Mouse (Mus musculus): ENCODE data around the gene Lin37. TPM values are rescaled to one million over a fixed set of nuclear protein-coding genes. Genes with fewer than 3 reads are reported as not detected.

The Lin37 gene
- polyA plus RNA-seq, 1 experiment from 2014 or later, result 46.2 TPM

DNA sequence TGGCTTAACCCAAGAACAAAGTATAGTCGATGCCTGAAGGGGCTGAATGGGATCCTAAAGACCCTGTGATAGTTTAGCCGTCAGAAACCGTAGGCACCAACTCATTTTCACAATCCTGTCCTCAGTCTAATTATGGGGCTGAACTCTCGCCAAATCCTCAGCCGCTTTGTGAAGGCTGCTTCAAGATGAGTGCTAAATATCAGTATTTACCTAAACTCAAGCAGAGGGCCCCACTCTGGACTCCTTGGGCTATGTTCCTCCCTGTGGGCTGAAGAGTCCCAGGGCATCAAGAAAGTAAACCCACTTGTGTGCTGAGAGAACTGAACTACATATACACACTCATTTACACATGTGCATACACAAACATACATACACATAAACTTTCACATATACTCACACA is 37.2 kb upstream of the Lin37 start:
- Histone ChIP-seq H3K4me1 (ENCODE audit: control insufficient read depth, insufficient read depth, low read length) (no peaks in the 10 kb centered on the region), H3K27me3 (ENCODE audit: control insufficient read depth, insufficient read depth, low read length) (no peaks in the 10 kb centered on the region), H3K36me3 (ENCODE audit: control insufficient read depth, insufficient read depth, low read length) (no peaks in the 10 kb centered on the region), H3K9ac (ENCODE audit: low read length) (no peak overlapping the region), H3K4me2 (ENCODE audit: low read depth) (no peak overlapping the region), H3K4me3 (ENCODE audit: low read depth, low read length) (no peak overlapping the region), H3K9me3 (ENCODE audit: control insufficient read depth, low read length) (no peaks in the 10 kb centered on the region), H3K27ac (ENCODE audit: low read depth, low read length) (no peak overlapping the region)
- DNase-seq (ENCODE audit: low spot score) (no peak), ATAC-seq (ENCODE audit: insufficient read depth, low FRiP score, low TSS enrichment) (no peak)
- WGBS, result 88% methylated on average over 5 of the region's 5 CpGs

DNA sequence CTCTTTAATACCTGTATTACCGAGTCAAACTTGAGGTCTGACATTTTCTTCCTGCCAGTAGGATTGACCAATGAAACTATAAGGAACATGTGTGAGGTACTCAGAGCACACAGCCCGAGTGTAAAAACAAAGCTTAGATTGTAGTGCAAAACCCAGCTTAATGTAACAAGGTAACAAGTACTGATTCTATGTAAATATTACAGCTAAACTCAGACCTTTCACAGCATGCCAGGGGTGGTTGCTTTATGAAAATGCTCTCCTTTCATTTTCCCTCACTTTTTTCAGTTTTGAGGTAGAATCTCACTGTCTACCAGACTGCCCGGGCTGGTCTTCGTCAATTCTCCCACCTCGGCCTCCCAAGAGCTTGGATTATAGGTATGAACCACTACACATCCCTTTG is 36.5 kb upstream of the Lin37 start:
- H3K36me3 ChIP-seq (ENCODE audit: control insufficient read depth, insufficient read depth, low read length), result no peaks in the 10 kb centered on the region
- no peaks in the 10 kb centered on the region for H3K4me1 ChIP-seq (ENCODE audit: control insufficient read depth, insufficient read depth, low read length)
- WGBS, result 84% methylated on average over 5 of the region's 5 CpGs
- DNase-seq (ENCODE audit: low spot score), result no peak
- no peak overlapping the region for H3K27ac ChIP-seq (ENCODE audit: low read depth, low read length)
- no peak overlapping the region for H3K9ac ChIP-seq (ENCODE audit: low read length)
- no peaks in the 10 kb centered on the region for H3K27me3 ChIP-seq (ENCODE audit: control insufficient read depth, insufficient read depth, low read length)
- no peak overlapping the region for H3K4me2 ChIP-seq (ENCODE audit: low read depth)
- no peak overlapping the region for H3K4me3 ChIP-seq (ENCODE audit: low read depth, low read length)
- no peaks in the 10 kb centered on the region for H3K9me3 ChIP-seq (ENCODE audit: control insufficient read depth, low read length)
- no peak for ATAC-seq (ENCODE audit: insufficient read depth, low FRiP score, low TSS enrichment)

- H3K36me3 ChIP-seq (ENCODE audit: control insufficient read depth, insufficient read depth, low read length), result no peaks in the 10 kb centered on the region
- H3K4me3 ChIP-seq (ENCODE audit: low read depth, low read length), result no peak overlapping the region
- no peaks in the 10 kb centered on the region for H3K9me3 ChIP-seq (ENCODE audit: control insufficient read depth, low read length)
- ATAC-seq (ENCODE audit: insufficient read depth, low FRiP score, low TSS enrichment) (no peak), DNase-seq (ENCODE audit: low spot score) (no peak)
- 64% methylated on average over 4 of the region's 4 CpGs for WGBS
- H3K27me3 ChIP-seq (ENCODE audit: control insufficient read depth, insufficient read depth, low read length), result no peaks in the 10 kb centered on the region
- H3K4me2 ChIP-seq (ENCODE audit: low read depth), result no peak overlapping the region
- no peak overlapping the region for H3K9ac ChIP-seq (ENCODE audit: low read length)
- H3K27ac ChIP-seq (ENCODE audit: low read depth, low read length), result no peak overlapping the region
- peaks cover 3% of the 10 kb centered on the region; the same call in 1 of the 2 replicates for H3K4me1 ChIP-seq (ENCODE audit: control insufficient read depth, insufficient read depth, low read length)
Observed at GRCm38 (mm10) chr7:30594510-30595024, 34.9 kb upstream of the Lin37 start.

DNA sequence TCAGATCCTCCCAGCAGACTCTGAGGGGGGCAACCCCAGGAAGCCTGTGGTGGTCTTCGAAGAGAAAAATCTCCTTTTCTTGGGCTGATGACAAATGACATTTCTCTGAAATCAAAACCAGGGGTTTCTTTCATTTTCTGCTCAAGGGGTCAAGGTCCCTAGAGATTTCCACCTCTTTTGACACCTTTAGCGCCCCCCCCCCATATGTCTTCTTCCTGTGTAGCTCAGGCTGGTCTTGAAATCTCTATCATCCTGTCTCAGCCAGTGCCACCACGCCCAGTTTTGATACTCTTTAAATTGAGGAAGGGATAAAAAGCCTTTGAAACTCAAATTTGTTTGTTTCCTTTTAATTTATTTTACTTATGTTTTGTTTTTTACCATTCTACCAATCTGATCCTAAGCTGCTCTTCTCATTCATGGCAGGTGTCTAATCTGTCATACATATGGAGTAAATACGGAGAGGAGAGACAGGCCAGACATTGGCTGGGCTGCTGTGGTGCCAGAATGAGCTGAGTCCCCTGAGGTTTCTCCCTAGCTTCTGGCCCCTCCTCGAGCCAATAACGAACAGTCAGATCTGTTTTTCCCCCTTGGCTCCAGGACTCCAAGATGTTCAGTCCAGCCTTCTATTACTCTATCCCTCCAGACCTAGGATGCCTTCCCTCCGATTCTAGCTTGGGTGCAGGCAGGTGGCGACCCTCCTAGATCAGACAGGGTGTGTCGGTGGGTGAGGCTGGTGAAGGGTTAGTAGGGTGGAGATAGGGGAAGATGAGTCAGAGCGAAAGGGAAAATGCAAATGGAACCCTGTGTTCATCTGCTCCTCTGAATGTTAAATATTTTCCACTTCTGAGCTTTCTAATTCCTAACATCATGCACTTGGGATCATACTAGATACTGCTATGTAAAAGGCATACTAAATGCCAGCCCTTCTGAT is 34.2 kb upstream of the Lin37 start:
- Histone ChIP-seq H3K4me3 (ENCODE audit: low read depth, low read length) (no peak overlapping the region), H3K4me2 (ENCODE audit: low read depth) (no peak overlapping the region), H3K9me3 (ENCODE audit: control insufficient read depth, low read length) (no peaks in the 10 kb centered on the region), H3K36me3 (ENCODE audit: control insufficient read depth, insufficient read depth, low read length) (no peaks in the 10 kb centered on the region), H3K27ac (ENCODE audit: low read depth, low read length) (no peak overlapping the region), H3K4me1 (ENCODE audit: control insufficient read depth, insufficient read depth, low read length) (peaks cover 3% of the 10 kb centered on the region; the same call in 1 of the 2 replicates), H3K9ac (ENCODE audit: low read length) (no peak overlapping the region), H3K27me3 (ENCODE audit: control insufficient read depth, insufficient read depth, low read length) (no peaks in the 10 kb centered on the region)
- ATAC-seq (ENCODE audit: insufficient read depth, low FRiP score, low TSS enrichment), result no peak
- 71% methylated on average over 10 of the region's 10 CpGs for WGBS
- DNase-seq (ENCODE audit: low spot score), result no peak

- no peak for DNase-seq (ENCODE audit: low spot score)
Observed at GRCm38 (mm10) chr7:30592772-30593423, 33.3 kb upstream of the Lin37 start.

GRCm38 (mm10) chr7:30591605-30591951 is 31.9 kb upstream of the Lin37 start:
- no peak for ATAC-seq (ENCODE audit: insufficient read depth, low FRiP score, low TSS enrichment)
- Histone ChIP-seq H3K36me3 (ENCODE audit: control insufficient read depth, insufficient read depth, low read length) (no peaks in the 10 kb centered on the region), H3K4me3 (ENCODE audit: low read depth, low read length) (no peak overlapping the region), H3K9me3 (ENCODE audit: control insufficient read depth, low read length) (no peaks in the 10 kb centered on the region), H3K27ac (ENCODE audit: low read depth, low read length) (no peak overlapping the region), H3K4me2 (ENCODE audit: low read depth) (no peak overlapping the region), H3K27me3 (ENCODE audit: control insufficient read depth, insufficient read depth, low read length) (no peaks in the 10 kb centered on the region), H3K4me1 (ENCODE audit: control insufficient read depth, insufficient read depth, low read length) (peaks cover 13% of the 10 kb centered on the region), H3K9ac (ENCODE audit: low read length) (no peak overlapping the region; the same call in 1 of the 2 replicates)
- DNase-seq (ENCODE audit: low spot score), result no peak
- WGBS, result 47% methylated on average over 4 of the region's 4 CpGs

More at GRCm38 (mm10) chr7:30592772-30593423, 33.3 kb upstream of the Lin37 start:
- Histone ChIP-seq H3K9me3 (ENCODE audit: control insufficient read depth, low read length) (no peaks in the 10 kb centered on the region), H3K9ac (ENCODE audit: low read length) (no peak overlapping the region), H3K4me1 (ENCODE audit: control insufficient read depth, insufficient read depth, low read length) (peaks cover 3% of the 10 kb centered on the region; the same call in 1 of the 2 replicates), H3K4me2 (ENCODE audit: low read depth) (no peak overlapping the region), H3K36me3 (ENCODE audit: control insufficient read depth, insufficient read depth, low read length) (no peaks in the 10 kb centered on the region), H3K27ac (ENCODE audit: low read depth, low read length) (no peak overlapping the region), H3K27me3 (ENCODE audit: control insufficient read depth, insufficient read depth, low read length) (no peaks in the 10 kb centered on the region), H3K4me3 (ENCODE audit: low read depth, low read length) (no peak overlapping the region)
- WGBS, result 58% methylated on average over 5 of the region's 5 CpGs
- no peak for ATAC-seq (ENCODE audit: insufficient read depth, low FRiP score, low TSS enrichment)

- DNase-seq (ENCODE audit: low spot score) (no peak), ATAC-seq (ENCODE audit: insufficient read depth, low FRiP score, low TSS enrichment) (no peak)
- 84% methylated on average over 9 of the region's 9 CpGs for WGBS
- no peak overlapping the region for H3K27ac ChIP-seq (ENCODE audit: low read depth, low read length)
- 0 out of 2 replicates have a peak, but pooled peaks cover 2% of the 10 kb centered on the region for H3K36me3 ChIP-seq (ENCODE audit: control insufficient read depth, insufficient read depth, low read length)
- H3K9me3 ChIP-seq (ENCODE audit: control insufficient read depth, low read length), result no peaks in the 10 kb centered on the region
- H3K4me2 ChIP-seq (ENCODE audit: low read depth), result no peak overlapping the region
- H3K27me3 ChIP-seq (ENCODE audit: control insufficient read depth, insufficient read depth, low read length), result no peaks in the 10 kb centered on the region
- peaks cover 13% of the 10 kb centered on the region for H3K4me1 ChIP-seq (ENCODE audit: control insufficient read depth, insufficient read depth, low read length)
- no peak overlapping the region for H3K4me3 ChIP-seq (ENCODE audit: low read depth, low read length)
- H3K9ac ChIP-seq (ENCODE audit: low read length), result peak overlapping the region; percentile 37; the same call in 1 of the 2 replicates
Observed at GRCm38 (mm10) chr7:30590927-30591604, 31.4 kb upstream of the Lin37 start.

- peak; percentile 74 for ATAC-seq (ENCODE audit: insufficient read depth, low FRiP score, low TSS enrichment)
- peaks cover 13% of the 10 kb centered on the region for H3K4me1 ChIP-seq (ENCODE audit: control insufficient read depth, insufficient read depth, low read length)
- WGBS, result 24% methylated on average over 40 of the region's 40 CpGs
- H3K27ac ChIP-seq (ENCODE audit: low read depth, low read length), result peak overlapping the region; percentile 84
- peak overlapping the region; percentile 90 for H3K4me2 ChIP-seq (ENCODE audit: low read depth)
- H3K27me3 ChIP-seq (ENCODE audit: control insufficient read depth, insufficient read depth, low read length), result no peaks in the 10 kb centered on the region
- peaks cover 10% of the 10 kb centered on the region; the same call in 1 of the 2 replicates for H3K36me3 ChIP-seq (ENCODE audit: control insufficient read depth, insufficient read depth, low read length)
- H3K9me3 ChIP-seq (ENCODE audit: control insufficient read depth, low read length), result no peaks in the 10 kb centered on the region
- H3K4me3 ChIP-seq (ENCODE audit: low read depth, low read length), result peak overlapping the region; percentile 73
- peak; percentile 89 for DNase-seq (ENCODE audit: low spot score)
- H3K9ac ChIP-seq (ENCODE audit: low read length), result peak overlapping the region; percentile 56
Observed at GRCm38 (mm10) chr7:30589435-30590301, 30.0 kb upstream of the Lin37 start.

Data from neural tube, embryonic 11.5 days (tissue).